In the genomic region with DNA sequence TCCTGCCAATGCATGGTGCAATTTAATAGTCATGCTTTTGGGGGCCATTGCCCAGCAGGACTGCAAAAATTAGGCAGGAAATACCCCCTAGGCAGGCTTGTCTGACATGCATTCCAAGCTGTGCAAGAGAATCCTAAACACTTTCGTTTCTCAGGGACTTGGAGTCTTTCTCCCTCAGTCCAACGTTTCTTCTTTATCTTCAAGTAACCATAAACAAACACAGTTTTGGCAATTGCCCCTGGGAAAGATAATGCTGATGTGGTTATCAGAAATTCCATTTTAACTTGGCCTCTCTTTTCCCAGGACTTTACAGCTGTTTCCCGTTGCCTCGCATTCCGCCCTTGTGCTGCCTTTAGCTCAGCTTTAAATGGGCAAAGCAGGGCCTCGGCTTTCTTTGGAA, we compare ENCODE assay signal across 11 mouse cellular contexts.
DNase-seq lines count a peak whose midpoint lies in the region; ATAC-seq lines count a peak whose summit lies in the region.
"Had no signal": no experiment of that assay in that cellular context is flagged by ENCODE, and none has a peak within 500 bp of the region (broad histone marks: within the 10 kb centered on the region; RNA-seq: fewer than 3 reads in every experiment).

No protein-coding gene starts in this region.

- peak; percentile 18 for DNase-seq in ovary, postnatal 36 days (ENCODE audit: low spot score)
- no peak for DNase-seq in ovary, postnatal 14 days (ENCODE audit: low spot score)
- DNase-seq in kidney, postnatal 4 days = peak; percentile 26 to 48
- peak; percentile 30 for DNase-seq in yolk sac, embryonic 10.5 days (ENCODE audit: low spot score)
- DNase-seq in cerebellum, postnatal 36 days = no peak
- DNase-seq: adrenal gland, postnatal 14 days had no signal

- peak overlapping the region; percentile 29; the same call in 1 of the 2 replicates for H3K4me3 ChIP-seq in heart, embryonic 13.5 days
- H3K4me3 ChIP-seq in hindbrain, embryonic 13.5 days = no peak overlapping the region
- H3K4me3 ChIP-seq: midbrain, embryonic 12.5 days had no signal

- H3K36me3 ChIP-seq in heart, embryonic 13.5 days = no peaks in the 10 kb centered on the region
- no peaks in the 10 kb centered on the region for H3K36me3 ChIP-seq in hindbrain, embryonic 13.5 days
- H3K36me3 ChIP-seq: midbrain, embryonic 12.5 days had no signal

- peak overlapping the region; percentile 55 for H3K4me2 ChIP-seq in heart, embryonic 13.5 days
- H3K4me2 ChIP-seq in hindbrain, embryonic 13.5 days = no peak overlapping the region
- H3K4me2 ChIP-seq: midbrain, embryonic 12.5 days had no signal

- WGBS in heart, embryonic 13.5 days = 7% methylated on average over 6 of the region's 6 CpGs
- WGBS in hindbrain, embryonic 13.5 days = 73% methylated on average over 6 of the region's 6 CpGs

- H3K9ac ChIP-seq in heart, embryonic 13.5 days = no peak overlapping the region
- no peak overlapping the region for H3K9ac ChIP-seq in hindbrain, embryonic 13.5 days
- H3K9ac ChIP-seq: midbrain, embryonic 12.5 days had no signal

- no peaks in the 10 kb centered on the region for H3K27me3 ChIP-seq in heart, embryonic 13.5 days (replicated peaks)
- no peaks in the 10 kb centered on the region for H3K27me3 ChIP-seq in hindbrain, embryonic 13.5 days
- H3K27me3 ChIP-seq: midbrain, embryonic 12.5 days had no signal

- H3K27ac ChIP-seq in heart, embryonic 13.5 days (replicated peaks) = peak overlapping the region; percentile 61
- no peak overlapping the region for H3K27ac ChIP-seq in hindbrain, embryonic 13.5 days
- H3K27ac ChIP-seq: midbrain, embryonic 12.5 days had no signal

- no peaks in the 10 kb centered on the region for H3K9me3 ChIP-seq in heart, embryonic 13.5 days
- H3K9me3 ChIP-seq in hindbrain, embryonic 13.5 days = no peaks in the 10 kb centered on the region
- H3K9me3 ChIP-seq: midbrain, embryonic 12.5 days had no signal

- ATAC-seq in heart, embryonic 13.5 days (ENCODE audit: extremely low read depth, insufficient number of reproducible peaks, low FRiP score, low TSS enrichment) = no peak
- ATAC-seq in hindbrain, embryonic 13.5 days (ENCODE audit: low FRiP score) = no peak
- no peak for ATAC-seq in megakaryocyte progenitor cell, adult 5-6 weeks (replicated peaks; ENCODE audit: poor library complexity)
- ATAC-seq: hindbrain, embryonic 16.5 days had no signal

- peaks cover 18% of the 10 kb centered on the region for H3K4me1 ChIP-seq in heart, embryonic 13.5 days
- peaks cover 5% of the 10 kb centered on the region; the same call in 1 of the 2 replicates for H3K4me1 ChIP-seq in hindbrain, embryonic 13.5 days (replicated peaks)
- H3K4me1 ChIP-seq: midbrain, embryonic 12.5 days had no signal

Comparison
In these comparisons a context has a peak if more than half of its experiments do, and no peak if none do; other contexts are left out.
1. DNase-seq: peak in ovary, postnatal 36 days (single experiment), kidney, postnatal 4 days (2 of 2) and yolk sac, embryonic 10.5 days (single experiment); none in ovary, postnatal 14 days (single experiment) and cerebellum, postnatal 36 days (0 of 2).